Mouse (Mus musculus) C2C12 (cell line): ENCODE measurements around the gene Gcg. TPM values are rescaled to one million over a fixed set of nuclear protein-coding genes. Genes with fewer than 3 reads are reported as not detected.

Source experiments
- H3K27me3 ChIP-seq: one replicate; pipeline ENCODE4 v1.6.1; 2011; ENCODE audit not compliant: control insufficient read depth, insufficient read depth, insufficient read length
- H3K36me3 ChIP-seq: one replicate; pipeline ENCODE4 v1.6.1; 2011; ENCODE audit not compliant: control insufficient read depth, insufficient read depth
- H3K4me3 ChIP-seq: one replicate; pipeline ENCODE4 v1.5.1; 2011; ENCODE audit warnings: mild to moderate bottlenecking, control low read depth; ENCODE audit not compliant: poor library complexity, insufficient read depth, severe bottlenecking
- H3K79me2 ChIP-seq: one replicate; pipeline ENCODE4 v1.6.1; 2011; ENCODE audit not compliant: control insufficient read depth, insufficient read depth
- H3K79me3 ChIP-seq: one replicate; pipeline ENCODE4 v1.6.1; 2011; ENCODE audit warnings: low read depth, control low read depth
- H3ac ChIP-seq: one replicate; pipeline ENCODE3; 2011; ENCODE audit warnings: low read depth; ENCODE audit not compliant: control insufficient read depth, insufficient read length
- CEBPB ChIP-seq: IDR thresholded peaks from one replicate; pipeline ENCODE4 v1.6.1; 2011; ENCODE audit warnings: low read depth, mild to moderate bottlenecking, control low read depth, moderate library complexity
- CTCF ChIP-seq: IDR thresholded peaks from one replicate; pipeline ENCODE4 v1.5.1; 2011; ENCODE audit not compliant: control insufficient read depth, insufficient read depth, insufficient read length
- FOSL1 ChIP-seq: IDR thresholded peaks from one replicate; pipeline ENCODE4 v1.8.0; 2011; ENCODE audit warnings: mild to moderate bottlenecking, low read length; ENCODE audit not compliant: poor library complexity, insufficient read depth, severe bottlenecking
- MAX ChIP-seq: IDR thresholded peaks from one replicate; pipeline ENCODE4 v1.6.1; 2011; ENCODE audit warnings: mild to moderate bottlenecking, control low read depth
- MYOD1 ChIP-seq: IDR thresholded peaks from one replicate; pipeline ENCODE4 v1.6.1; 2011; ENCODE audit warnings: low read depth; ENCODE audit not compliant: control insufficient read depth, insufficient read length
- MYOG ChIP-seq: IDR thresholded peaks from one replicate; pipeline ENCODE4 v1.6.1; 2011; ENCODE audit not compliant: control insufficient read depth, insufficient read length; ENCODE audit errors: extremely low read depth
- USF1 ChIP-seq: IDR thresholded peaks from one replicate; pipeline ENCODE4 v1.6.1; 2011; ENCODE audit warnings: low read depth, mild to moderate bottlenecking, control low read depth, moderate library complexity
- polyA plus RNA-seq: library from polyadenylated mRNA; unstranded; fragments of >200 nt; fragmentation: generic; extraction: Trizol; gene quantifications from one replicate; pipeline ENCODE4 v1.2.1, GENCODE M21; 2012; ENCODE audit warnings: missing spikeins

The Gcg gene
- polyA plus RNA-seq, 1 experiment, result not detected

GRCm38 (mm10) chr2:62454991-62455390 lies 28.5 kb downstream of the Gcg start:
- no peak overlapping the region for H3ac ChIP-seq
- H3K4me3 ChIP-seq, result no peak overlapping the region
- no peaks in the 10 kb centered on the region for H3K27me3 ChIP-seq
- no peaks in the 10 kb centered on the region for H3K79me2 ChIP-seq
- TF ChIP-seq MYOD1 (no peak), USF1 (no peak), FOSL1 (no peak), MAX (no peak), MYOG (no peak), CTCF (no peak), CEBPB (no peak)
- H3K79me3 ChIP-seq, result no peaks in the 10 kb centered on the region
- H3K36me3 ChIP-seq, result no peaks in the 10 kb centered on the region

DNA sequence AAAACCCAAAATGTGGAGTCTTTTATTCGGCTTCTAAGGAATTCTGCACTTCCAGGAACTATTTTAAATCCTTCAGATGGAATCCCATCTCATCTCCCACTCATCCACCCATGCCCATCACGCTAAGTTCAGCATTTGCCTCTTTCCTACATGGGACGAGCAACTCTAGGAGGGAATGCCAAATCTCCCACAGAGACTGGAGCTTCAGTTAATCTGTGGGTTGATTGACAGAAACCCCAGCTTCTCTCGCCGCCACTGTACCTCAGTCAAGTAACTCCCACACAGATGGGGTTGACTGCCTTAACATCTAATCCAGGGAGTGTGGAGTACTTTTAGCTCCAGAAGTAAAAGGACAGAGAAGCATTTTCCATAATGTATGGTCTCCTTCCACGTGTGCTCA lies 29.4 kb downstream of the Gcg start:
- H3ac ChIP-seq, result no peak overlapping the region
- H3K4me3 ChIP-seq, result no peak overlapping the region
- H3K79me3 ChIP-seq, result no peaks in the 10 kb centered on the region
- no peaks in the 10 kb centered on the region for H3K27me3 ChIP-seq
- TF ChIP-seq USF1, result no peak
- TF ChIP-seq FOSL1, result no peak
- no peak for TF ChIP-seq MAX
- TF ChIP-seq MYOD1, result no peak
- no peak for TF ChIP-seq CTCF
- no peak for TF ChIP-seq MYOG
- no peak for TF ChIP-seq CEBPB
- H3K79me2 ChIP-seq, result no peaks in the 10 kb centered on the region
- no peaks in the 10 kb centered on the region for H3K36me3 ChIP-seq

GRCm38 (mm10) chr2:62450364-62450763 lies 33.1 kb downstream of the Gcg start:
- Histone ChIP-seq H3ac (no peak overlapping the region), H3K79me2 (no peaks in the 10 kb centered on the region), H3K36me3 (no peaks in the 10 kb centered on the region), H3K27me3 (no peaks in the 10 kb centered on the region), H3K79me3 (no peaks in the 10 kb centered on the region), H3K4me3 (no peak overlapping the region)
- TF ChIP-seq CEBPB (no peak), MAX (no peak), MYOG (no peak), USF1 (no peak), CTCF (no peak), MYOD1 (no peak), FOSL1 (no peak)

DNA sequence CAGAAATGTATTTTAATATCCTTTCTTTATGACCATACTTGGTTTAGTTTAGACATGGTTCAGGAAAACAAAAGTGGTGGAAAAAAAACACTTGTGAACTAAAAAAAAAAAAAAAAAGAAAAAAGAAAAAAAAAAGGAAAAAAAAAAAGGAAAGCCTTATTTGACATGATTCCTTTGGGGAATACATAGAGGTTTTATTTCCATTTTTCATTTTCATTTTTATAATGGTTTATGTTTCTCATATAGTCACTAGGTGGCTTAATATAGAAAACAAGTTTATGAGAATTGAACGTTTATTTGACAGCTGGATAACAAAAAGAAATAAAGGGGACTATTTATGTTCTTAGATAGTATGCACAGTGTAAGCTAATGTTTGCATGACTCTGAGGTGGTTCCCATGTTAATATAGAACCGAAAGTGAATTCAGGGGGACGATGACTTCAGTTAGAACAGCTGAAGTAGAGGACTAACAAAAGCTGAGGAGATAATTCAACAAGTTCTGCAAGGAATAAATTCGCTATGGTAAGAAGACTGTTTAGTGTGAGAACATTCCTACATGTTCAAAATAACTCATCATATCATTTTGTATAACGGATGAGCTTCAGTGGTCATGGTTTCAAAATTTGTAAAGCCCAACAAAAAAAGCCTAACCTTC lies 33.6 kb downstream of the Gcg start:
- H3K36me3 ChIP-seq, result no peaks in the 10 kb centered on the region
- H3K4me3 ChIP-seq, result no peak overlapping the region
- H3ac ChIP-seq, result no peak overlapping the region
- TF ChIP-seq CTCF (no peak), MYOG (no peak), USF1 (no peak), FOSL1 (no peak), CEBPB (no peak), MYOD1 (no peak), MAX (no peak)
- H3K27me3 ChIP-seq, result no peaks in the 10 kb centered on the region
- no peaks in the 10 kb centered on the region for H3K79me3 ChIP-seq
- no peaks in the 10 kb centered on the region for H3K79me2 ChIP-seq

GRCm38 (mm10) chr2:62440802-62441544 lies 42.5 kb downstream of the Gcg start:
- H3K79me3 ChIP-seq, result no peaks in the 10 kb centered on the region
- H3K4me3 ChIP-seq, result no peak overlapping the region
- TF ChIP-seq CTCF (no peak), USF1 (no peak), FOSL1 (no peak), MAX (no peak), CEBPB (no peak), MYOG (no peak), MYOD1 (no peak)
- no peaks in the 10 kb centered on the region for H3K79me2 ChIP-seq
- H3K36me3 ChIP-seq, result no peaks in the 10 kb centered on the region
- no peaks in the 10 kb centered on the region for H3K27me3 ChIP-seq
- no peak overlapping the region for H3ac ChIP-seq
